Comparison of ENCODE assay signal across 13 mouse cellular contexts in genomic region chr2:173087405-173087804, GRCm38 (mm10). TPM values are rescaled to one million over a fixed set of nuclear protein-coding genes. Genes with fewer than 3 reads are reported as not detected.
A peak's percentile ranks its signal among the peaks of the same experiment; 100 is the strongest.
DNase-seq lines count a peak whose midpoint lies in the region.
"Had no signal": no experiment of that assay in that cellular context is flagged by ENCODE, and none has a peak within 500 bp of the region (broad histone marks: within the 10 kb centered on the region; RNA-seq: fewer than 3 reads in every experiment).

No protein-coding gene starts in this region.

- DNase-seq in cerebellum, postnatal 14 days, result peak; percentile 34 to 45
- DNase-seq in cerebellum, adult 9-11 months, result no peak
- DNase-seq in brain, adult 2 months (ENCODE audit: low read depth, low spot score), result peak; percentile 23
- peak; percentile 72 to 86 for DNase-seq in heart, adult 18-20 months
- DNase-seq in heart, postnatal 36 days, result peak; percentile 58 to 60
- DNase-seq in natural killer cell, adult 2 months (ENCODE audit: low spot score in 2 of 2), result no peak
- no peak for DNase-seq in embryo, embryonic 10.5 days (ENCODE audit: low spot score)
- no peak for DNase-seq in right cerebral cortex, postnatal 14 days
- DNase-seq: kidney, postnatal 36 days; left cerebral cortex, postnatal 4 days; right cerebral cortex, adult 18-20 months; thymus, adult 2 months had no signal

- intact Hi-C loops in heart, postnatal 36 days (cut with DNase I), result no loop called here

RNA-seq across cellular contexts. Expression of gene Ctcfl, which starts 31.9 kb away (rescaled TPM):
- under 1 TPM; 0.08 to 0.22 TPM for total RNA-seq in heart, adult 18-20 months (2021)
- total RNA-seq in heart, postnatal 36 days (2021), result under 1 TPM in 1 of 2 experiments, not detected in 1; 0.14 TPM
- total RNA-seq: left cerebral cortex, postnatal 4 days; megakaryocyte progenitor cell, adult 5-6 weeks had no signal

Comparison
In these comparisons a context has a peak if more than half of its experiments do, and no peak if none do; other contexts are left out.
1. DNase-seq: peak in cerebellum, postnatal 14 days (2 of 2), brain, adult 2 months (single experiment), heart, adult 18-20 months (2 of 2) and heart, postnatal 36 days (2 of 2); none in cerebellum, adult 9-11 months (single experiment), natural killer cell, adult 2 months (0 of 2), embryo, embryonic 10.5 days (single experiment) and right cerebral cortex, postnatal 14 days (single experiment).